Mouse (Mus musculus): ENCODE measurements around the gene Dock6. TPM values are rescaled to one million over a fixed set of nuclear protein-coding genes. Genes with fewer than 3 reads are reported as not detected.
"Not testable (repeated sequence)": the region's sequence is repeated elsewhere in the genome, so short reads cannot be mapped to it uniquely, and the experiment has no call there.

Gene Dock6
- total and polyA plus RNA-seq, 2 experiments from 2014 or later, result 8.3 to 15.2 TPM

GRCm38 (mm10) chr9:21794344-21794834 lies 58.0 kb downstream of the Dock6 start:
- Histone ChIP-seq H3K4me1 (ENCODE audit: insufficient read depth) (no peaks in the 10 kb centered on the region), H3K4me3 (ENCODE audit: low read depth, low read length) (no peak overlapping the region), H3K9me3 (ENCODE audit: low read length) (no peaks in the 10 kb centered on the region), H3K36me3 (ENCODE audit: insufficient read depth) (no peaks in the 10 kb centered on the region), H3K4me2 (ENCODE audit: low read depth) (no peak overlapping the region), H3K9ac (no peak overlapping the region), H3K27ac (ENCODE audit: low read depth, low read length) (no peak overlapping the region), H3K27me3 (ENCODE audit: insufficient read depth, low read length) (no peaks in the 10 kb centered on the region)
- no peak for TF ChIP-seq CTCF (IDR thresholded peaks at IDR 0.05; ENCODE audit: low read depth)
- WGBS, result 95% methylated on average over 18 of the region's 18 CpGs
- ATAC-seq, result no peak
- no peak for DNase-seq

- not testable (repeated sequence) for H3K9ac ChIP-seq; H3K4me1 ChIP-seq (ENCODE audit: insufficient read depth); ATAC-seq
Measured at GRCm38 (mm10) chr9:21793507-21793906, 58.9 kb downstream of the Dock6 start.

GRCm38 (mm10) chr9:21792644-21793043 lies 59.8 kb downstream of the Dock6 start:
- Histone ChIP-seq H3K4me2 (ENCODE audit: low read depth) (no peak overlapping the region), H3K4me3 (ENCODE audit: low read depth, low read length) (no peak overlapping the region), H3K36me3 (ENCODE audit: insufficient read depth) (no peaks in the 10 kb centered on the region), H3K9me3 (ENCODE audit: low read length) (no peaks in the 10 kb centered on the region), H3K9ac (no peak overlapping the region), H3K4me1 (ENCODE audit: insufficient read depth) (no peaks in the 10 kb centered on the region), H3K27me3 (ENCODE audit: insufficient read depth, low read length) (no peaks in the 10 kb centered on the region), H3K27ac (ENCODE audit: low read depth, low read length) (no peak overlapping the region)
- DNase-seq (peak; percentile 74), ATAC-seq (peak; percentile 88)
- no peak for TF ChIP-seq CTCF (IDR thresholded peaks at IDR 0.05; ENCODE audit: low read depth)
- 15% methylated on average over 8 of the region's 8 CpGs for WGBS

More at GRCm38 (mm10) chr9:21793507-21793906, 58.9 kb downstream of the Dock6 start:
- not testable (repeated sequence) for H3K27me3 ChIP-seq (ENCODE audit: insufficient read depth, low read length); H3K4me2 ChIP-seq (ENCODE audit: low read depth); H3K4me3 ChIP-seq (ENCODE audit: low read depth, low read length); H3K36me3 ChIP-seq (ENCODE audit: insufficient read depth); DNase-seq; H3K27ac ChIP-seq (ENCODE audit: low read depth, low read length); H3K9me3 ChIP-seq (ENCODE audit: low read length)
- 97% methylated on average over 6 of the region's 6 CpGs for WGBS

- no peak for DNase-seq
- H3K4me2 ChIP-seq (ENCODE audit: low read depth), result no peak overlapping the region
- H3K27me3 ChIP-seq (ENCODE audit: insufficient read depth, low read length), result no peaks in the 10 kb centered on the region
- no peak overlapping the region for H3K9ac ChIP-seq
- WGBS, result 72% methylated on average over 8 of the region's 8 CpGs
- H3K27ac ChIP-seq (ENCODE audit: low read depth, low read length), result no peak overlapping the region
- H3K36me3 ChIP-seq (ENCODE audit: insufficient read depth), result no peaks in the 10 kb centered on the region
- H3K4me3 ChIP-seq (ENCODE audit: low read depth, low read length), result no peak overlapping the region
- ATAC-seq, result no peak
- no peaks in the 10 kb centered on the region for H3K4me1 ChIP-seq (ENCODE audit: insufficient read depth)
- TF ChIP-seq CTCF (IDR thresholded peaks at IDR 0.05; ENCODE audit: low read depth), result no peak
- H3K9me3 ChIP-seq (ENCODE audit: low read length), result no peaks in the 10 kb centered on the region
Measured at GRCm38 (mm10) chr9:21791861-21792260, 60.6 kb downstream of the Dock6 start.

GRCm38 (mm10) chr9:21788234-21788633 lies 64.2 kb downstream of the Dock6 start:
- DNase-seq (no peak), ATAC-seq (no peak)
- no peaks in the 10 kb centered on the region for H3K27me3 ChIP-seq (ENCODE audit: insufficient read depth, low read length)
- no peak overlapping the region for H3K9ac ChIP-seq
- TF ChIP-seq CTCF (IDR thresholded peaks at IDR 0.05; ENCODE audit: low read depth), result no peak
- no peaks in the 10 kb centered on the region for H3K36me3 ChIP-seq (ENCODE audit: insufficient read depth)
- no peak overlapping the region for H3K27ac ChIP-seq (ENCODE audit: low read depth, low read length)
- H3K4me3 ChIP-seq (ENCODE audit: low read depth, low read length), result no peak overlapping the region
- no peaks in the 10 kb centered on the region for H3K4me1 ChIP-seq (ENCODE audit: insufficient read depth)
- H3K4me2 ChIP-seq (ENCODE audit: low read depth), result no peak overlapping the region
- no peaks in the 10 kb centered on the region for H3K9me3 ChIP-seq (ENCODE audit: low read length)
- WGBS, result 72% methylated on average over 9 of the region's 9 CpGs

- no peaks in the 10 kb centered on the region for H3K27me3 ChIP-seq (ENCODE audit: insufficient read depth, low read length)
- no peaks in the 10 kb centered on the region for H3K4me1 ChIP-seq (ENCODE audit: insufficient read depth)
- H3K9ac ChIP-seq, result no peak overlapping the region
- ATAC-seq, result no peak
- H3K4me3 ChIP-seq (ENCODE audit: low read depth, low read length), result no peak overlapping the region
- DNase-seq, result no peak
- 83% methylated on average over 5 of the region's 5 CpGs for WGBS
- no peaks in the 10 kb centered on the region for H3K36me3 ChIP-seq (ENCODE audit: insufficient read depth)
- TF ChIP-seq CTCF (IDR thresholded peaks at IDR 0.05; ENCODE audit: low read depth), result no peak
- no peaks in the 10 kb centered on the region for H3K9me3 ChIP-seq (ENCODE audit: low read length)
- H3K4me2 ChIP-seq (ENCODE audit: low read depth), result no peak overlapping the region
- H3K27ac ChIP-seq (ENCODE audit: low read depth, low read length), result no peak overlapping the region
Measured at GRCm38 (mm10) chr9:21787654-21788053, 64.8 kb downstream of the Dock6 start.

- DNase-seq (peak; percentile 63), ATAC-seq (peak; percentile 86)
- H3K27ac ChIP-seq (ENCODE audit: low read depth, low read length), result no peak overlapping the region
- H3K9me3 ChIP-seq (ENCODE audit: low read length), result no peaks in the 10 kb centered on the region
- 8% methylated on average over 6 of the region's 6 CpGs for WGBS
- TF ChIP-seq CTCF (IDR thresholded peaks at IDR 0.05; ENCODE audit: low read depth), result peak; percentile 74
- no peaks in the 10 kb centered on the region for H3K36me3 ChIP-seq (ENCODE audit: insufficient read depth)
- no peaks in the 10 kb centered on the region for H3K4me1 ChIP-seq (ENCODE audit: insufficient read depth)
- H3K4me3 ChIP-seq (ENCODE audit: low read depth, low read length), result no peak overlapping the region
- no peak overlapping the region for H3K4me2 ChIP-seq (ENCODE audit: low read depth)
- H3K9ac ChIP-seq, result no peak overlapping the region
- no peaks in the 10 kb centered on the region for H3K27me3 ChIP-seq (ENCODE audit: insufficient read depth, low read length)
Measured at GRCm38 (mm10) chr9:21786906-21787305, 65.5 kb downstream of the Dock6 start.

GRCm38 (mm10) chr9:21786309-21786708 lies 66.1 kb downstream of the Dock6 start:
- WGBS, result 83% methylated on average over 1 of the region's 2 CpGs
- not testable (repeated sequence) for DNase-seq; H3K4me1 ChIP-seq (ENCODE audit: insufficient read depth); H3K9me3 ChIP-seq (ENCODE audit: low read length); H3K27me3 ChIP-seq (ENCODE audit: insufficient read depth, low read length); H3K4me3 ChIP-seq (ENCODE audit: low read depth, low read length); H3K36me3 ChIP-seq (ENCODE audit: insufficient read depth); H3K9ac ChIP-seq; H3K27ac ChIP-seq (ENCODE audit: low read depth, low read length); ATAC-seq; H3K4me2 ChIP-seq (ENCODE audit: low read depth)

Data from forebrain, postnatal 0 days (tissue).